Mouse (Mus musculus): Measurements from ENCODE around the gene Mmp15. TPM values are rescaled to one million over a fixed set of nuclear protein-coding genes. Genes with fewer than 3 reads are reported as not detected.

The Mmp15 gene
- total RNA-seq, 1 experiment: 5.4 TPM

DNA sequence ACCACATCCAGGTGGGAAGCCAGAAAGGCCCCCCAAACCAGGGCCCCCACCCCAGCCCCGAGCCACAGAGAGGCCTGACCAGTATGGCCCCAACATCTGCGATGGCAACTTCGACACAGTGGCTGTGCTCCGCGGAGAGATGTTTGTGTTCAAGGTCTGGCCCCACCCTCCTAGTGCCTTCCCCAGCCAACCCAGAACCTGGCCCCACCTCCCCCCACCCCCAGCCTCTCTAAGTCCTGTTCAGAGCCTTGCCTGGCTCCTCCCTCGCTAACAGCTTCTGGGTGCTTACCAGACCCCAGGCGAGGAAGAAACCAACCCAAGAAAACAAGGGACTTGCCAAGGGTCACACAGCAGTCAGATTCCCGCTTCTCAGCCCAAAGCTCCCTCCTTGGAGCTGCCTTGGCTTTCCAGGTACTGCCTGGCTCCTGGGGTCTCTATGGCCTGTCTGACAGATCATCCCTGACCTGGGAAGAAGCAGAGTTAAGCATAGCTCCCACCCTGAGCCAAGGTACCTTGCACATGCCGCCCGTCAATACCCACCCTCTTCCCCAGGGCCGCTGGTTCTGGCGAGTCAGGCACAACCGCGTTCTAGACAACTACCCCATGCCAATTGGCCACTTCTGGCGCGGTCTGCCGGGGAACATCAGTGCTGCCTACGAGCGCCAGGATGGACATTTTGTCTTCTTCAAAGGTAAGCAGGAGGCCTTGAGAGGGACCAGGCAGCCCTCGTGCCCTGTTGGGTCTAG lies 17.7 kb downstream of the Mmp15 start:
- TF ChIP-seq ZNF384 (IDR thresholded peaks at IDR 0.05; ENCODE audit: low read depth, low read length): no peak

DNA sequence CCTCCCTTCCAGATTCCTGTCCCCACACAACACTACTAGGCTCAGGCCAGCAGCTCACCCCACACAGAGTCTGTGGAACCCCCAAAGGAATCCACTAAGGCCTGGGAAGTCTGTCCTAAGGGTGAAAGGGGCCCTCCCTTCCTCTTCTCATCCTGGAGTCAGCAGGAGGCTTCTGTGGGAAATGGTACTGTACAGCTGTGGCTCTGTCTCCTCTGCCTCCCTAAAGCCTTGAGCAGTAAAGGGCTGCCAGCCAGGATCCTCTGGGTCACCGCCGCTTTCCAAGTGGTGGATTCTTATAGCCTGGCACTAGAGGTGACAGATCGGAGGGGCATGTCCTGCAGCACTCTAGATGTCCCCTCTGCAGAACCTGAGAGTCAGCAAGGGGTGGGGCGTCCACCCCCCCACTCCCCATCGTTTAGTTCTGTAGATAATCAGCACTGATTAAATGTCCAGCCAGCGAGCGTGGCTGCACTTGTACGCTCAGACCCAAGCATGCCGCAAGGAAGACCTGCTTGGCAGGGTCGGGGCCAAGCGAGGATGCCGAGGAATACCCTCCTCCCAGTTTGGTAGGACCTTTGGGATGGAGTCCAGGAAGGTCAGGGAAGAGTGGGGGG lies 21.4 kb downstream of the Mmp15 start:
- Histone ChIP-seq H3K4me3 (ENCODE audit: insufficient read depth in 1 of 2, low read depth in 1 of 2, low read length in 2 of 2, poor library complexity in 1 of 2, severe bottlenecking in 1 of 2) (no peak overlapping the region), H3K9me3 (ENCODE audit: control insufficient read depth, insufficient read depth, low read depth, low read length) (no peaks in the 10 kb centered on the region), H3K9ac (ENCODE audit: insufficient read depth, low read depth, low read length, poor library complexity, severe bottlenecking) (no peak overlapping the region), H3K4me1 (ENCODE audit: control insufficient read depth in 2 of 2, insufficient read depth in 2 of 2, low read length in 2 of 2, poor library complexity in 1 of 2) (peaks cover 0 to 21% of the 10 kb centered on the region in 2 experiments; a peak in 2 of 4 replicates), H3K36me3 (ENCODE audit: control insufficient read depth, insufficient read depth, low read length, poor library complexity, severe bottlenecking) (no peaks in the 10 kb centered on the region; the same call in 1 of the 2 replicates), H3K27ac (ENCODE audit: insufficient read depth, low read depth, low read length, poor library complexity, severe bottlenecking) (no peak overlapping the region)
- no peak for DNase-seq (ENCODE audit: low read depth, low spot score)
- in situ Hi-C loops (cut with MboI; ENCODE audit: low sequenced_read_pairs in 2 of 2, unreplicated experiment in 2 of 2): no loop called here
- TF ChIP-seq CHD2 (IDR thresholded peaks at IDR 0.05; ENCODE audit: low read depth, low read length) (no peak), HCFC1 (IDR thresholded peaks at IDR 0.05; ENCODE audit: borderline replicate concordance, insufficient read depth, low read length) (no peak), ZNF384 (IDR thresholded peaks at IDR 0.05; ENCODE audit: low read depth, low read length) (no peak), ZC3H11A (IDR thresholded peaks at IDR 0.05; ENCODE audit: borderline replicate concordance, low read depth, low read length) (no peak), MAFK (IDR thresholded peaks at IDR 0.05; ENCODE audit: insufficient read depth, low read depth, low read length) (no peak)

More for the DNA sequence above, 17.7 kb downstream of the Mmp15 start:
- no peaks in the 10 kb centered on the region for H3K9me3 ChIP-seq (ENCODE audit: control insufficient read depth, insufficient read depth, low read depth, low read length)
- peaks cover 0 to 21% of the 10 kb centered on the region in 2 experiments; a peak in 2 of 4 replicates for H3K4me1 ChIP-seq (ENCODE audit: control insufficient read depth in 2 of 2, insufficient read depth in 2 of 2, low read length in 2 of 2, poor library complexity in 1 of 2)
- DNase-seq (ENCODE audit: low read depth, low spot score): peak; percentile 83
- peak overlapping the region; percentile 50; the same call in 1 of the 2 replicates for H3K9ac ChIP-seq (ENCODE audit: insufficient read depth, low read depth, low read length, poor library complexity, severe bottlenecking)
- H3K4me3 ChIP-seq (ENCODE audit: insufficient read depth in 1 of 2, low read depth in 1 of 2, low read length in 2 of 2, poor library complexity in 1 of 2, severe bottlenecking in 1 of 2): peak overlapping the region; percentile 48 to 65
- in situ Hi-C loops (cut with MboI; ENCODE audit: low sequenced_read_pairs in 2 of 2, unreplicated experiment in 2 of 2): no loop called here
- no peaks in the 10 kb centered on the region; the same call in 1 of the 2 replicates for H3K36me3 ChIP-seq (ENCODE audit: control insufficient read depth, insufficient read depth, low read length, poor library complexity, severe bottlenecking)
- 0 out of 2 replicates have a peak overlapping the region, but pooled peaks have one; percentile 13 for H3K27ac ChIP-seq (ENCODE audit: insufficient read depth, low read depth, low read length, poor library complexity, severe bottlenecking)

GRCm38 (mm10) chr8:95374429-95374828 lies 22.4 kb downstream of the Mmp15 start:
- in situ Hi-C loops (cut with MboI; ENCODE audit: low sequenced_read_pairs in 2 of 2, unreplicated experiment in 2 of 2): no loop called here
- no peak overlapping the region for H3K27ac ChIP-seq (ENCODE audit: insufficient read depth, low read depth, low read length, poor library complexity, severe bottlenecking)
- H3K4me3 ChIP-seq (ENCODE audit: insufficient read depth in 1 of 2, low read depth in 1 of 2, low read length in 2 of 2, poor library complexity in 1 of 2, severe bottlenecking in 1 of 2): no peak overlapping the region
- peaks cover 0 to 13% of the 10 kb centered on the region in 2 experiments; a peak in 2 of 4 replicates for H3K4me1 ChIP-seq (ENCODE audit: control insufficient read depth in 2 of 2, insufficient read depth in 2 of 2, low read length in 2 of 2, poor library complexity in 1 of 2)
- H3K9ac ChIP-seq (ENCODE audit: insufficient read depth, low read depth, low read length, poor library complexity, severe bottlenecking): no peak overlapping the region
- H3K36me3 ChIP-seq (ENCODE audit: control insufficient read depth, insufficient read depth, low read length, poor library complexity, severe bottlenecking): no peaks in the 10 kb centered on the region; the same call in 1 of the 2 replicates
- TF ChIP-seq CHD2 (IDR thresholded peaks at IDR 0.05; ENCODE audit: low read depth, low read length) (no peak), MAFK (IDR thresholded peaks at IDR 0.05; ENCODE audit: insufficient read depth, low read depth, low read length) (no peak), ZC3H11A (IDR thresholded peaks at IDR 0.05; ENCODE audit: borderline replicate concordance, low read depth, low read length) (no peak), HCFC1 (IDR thresholded peaks at IDR 0.05; ENCODE audit: borderline replicate concordance, insufficient read depth, low read length) (no peak), ZNF384 (IDR thresholded peaks at IDR 0.05; ENCODE audit: low read depth, low read length) (no peak)
- DNase-seq (ENCODE audit: low read depth, low spot score): no peak
- no peaks in the 10 kb centered on the region for H3K9me3 ChIP-seq (ENCODE audit: control insufficient read depth, insufficient read depth, low read depth, low read length)

DNA sequence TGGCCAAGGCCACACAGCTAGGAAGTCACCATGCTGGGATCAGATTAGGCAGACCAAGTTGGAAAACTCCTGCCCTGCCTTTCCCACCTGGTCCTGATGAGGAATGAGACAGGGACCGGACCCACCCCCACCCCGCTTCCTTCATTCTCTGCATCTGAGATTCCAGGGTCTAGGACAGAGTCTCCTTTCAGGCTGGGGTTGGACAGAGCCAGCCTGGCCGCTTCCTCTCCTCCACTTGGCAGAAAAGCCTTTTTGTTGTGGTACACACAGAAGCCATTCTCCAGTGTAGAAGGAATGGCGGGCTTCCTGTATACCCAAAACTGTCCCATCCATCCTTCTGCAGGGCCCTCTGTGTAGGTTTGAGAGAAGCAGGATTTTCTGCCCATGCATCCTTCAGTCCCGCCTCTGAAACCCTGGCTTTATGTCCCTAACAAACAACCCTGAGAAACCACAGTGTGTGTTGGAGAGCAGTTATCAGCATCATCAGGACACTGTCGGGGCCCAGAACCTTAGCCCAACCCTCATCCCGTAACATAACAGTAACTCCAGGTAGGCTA lies 23.4 kb downstream of the Mmp15 start:
- DNase-seq (ENCODE audit: low read depth, low spot score): no peak
- in situ Hi-C loops (cut with MboI; ENCODE audit: low sequenced_read_pairs in 2 of 2, unreplicated experiment in 2 of 2): no loop called here
- Histone ChIP-seq H3K27ac (ENCODE audit: insufficient read depth, low read depth, low read length, poor library complexity, severe bottlenecking) (no peak overlapping the region), H3K36me3 (ENCODE audit: control insufficient read depth, insufficient read depth, low read length, poor library complexity, severe bottlenecking) (no peaks in the 10 kb centered on the region; the same call in 1 of the 2 replicates), H3K9me3 (ENCODE audit: control insufficient read depth, insufficient read depth, low read depth, low read length) (no peaks in the 10 kb centered on the region), H3K9ac (ENCODE audit: insufficient read depth, low read depth, low read length, poor library complexity, severe bottlenecking) (no peak overlapping the region), H3K4me3 (ENCODE audit: insufficient read depth in 1 of 2, low read depth in 1 of 2, low read length in 2 of 2, poor library complexity in 1 of 2, severe bottlenecking in 1 of 2) (no peak overlapping the region), H3K4me1 (ENCODE audit: control insufficient read depth in 2 of 2, insufficient read depth in 2 of 2, low read length in 2 of 2, poor library complexity in 1 of 2) (peaks cover 0 to 10% of the 10 kb centered on the region in 2 experiments; a peak in 2 of 4 replicates)
- TF ChIP-seq MAFK (IDR thresholded peaks at IDR 0.05; ENCODE audit: insufficient read depth, low read depth, low read length) (no peak), CHD2 (IDR thresholded peaks at IDR 0.05; ENCODE audit: low read depth, low read length) (no peak), HCFC1 (IDR thresholded peaks at IDR 0.05; ENCODE audit: borderline replicate concordance, insufficient read depth, low read length) (no peak), ZC3H11A (IDR thresholded peaks at IDR 0.05; ENCODE audit: borderline replicate concordance, low read depth, low read length) (no peak), ZNF384 (IDR thresholded peaks at IDR 0.05; ENCODE audit: low read depth, low read length) (no peak)
